15 mouse cellular contexts compared by ENCODE assay signal in the genomic region with DNA sequence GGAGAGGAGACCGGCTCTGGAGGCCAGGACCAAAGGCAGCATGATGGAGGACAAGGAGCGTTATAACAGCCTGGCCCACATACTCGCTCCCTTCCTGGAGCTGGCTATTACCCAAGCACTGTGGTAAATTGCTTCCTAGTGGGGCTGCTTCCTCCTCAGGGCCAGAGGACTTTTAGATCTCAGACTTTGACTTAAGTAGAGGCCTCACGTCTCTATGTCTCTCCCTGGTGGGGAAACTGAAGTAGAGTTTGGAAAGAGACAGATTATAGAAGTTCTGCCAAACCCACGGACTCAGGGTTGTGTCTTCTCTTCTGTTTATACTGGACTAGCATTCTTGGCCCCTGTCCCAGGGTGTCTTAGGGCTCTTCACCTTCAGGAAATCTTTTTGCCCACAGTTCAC. TPM values are rescaled to one million over a fixed set of nuclear protein-coding genes. Genes with fewer than 3 reads are reported as not detected.
DNase-seq lines count a peak whose midpoint lies in the region; ATAC-seq and TF ChIP-seq lines count a peak whose summit lies in the region.
"Had no signal": no experiment of that assay in that cellular context is flagged by ENCODE, and none has a peak within 500 bp of the region (broad histone marks: within the 10 kb centered on the region; RNA-seq: fewer than 3 reads in every experiment).

No protein-coding gene starts in this region.

- H3K4me3 ChIP-seq in gastrocnemius, adult 2 months = no peak overlapping the region
- H3K4me3 ChIP-seq in left cerebral cortex, adult 2 months = no peak overlapping the region
- H3K4me3 ChIP-seq: forebrain, embryonic 13.5 days; hindbrain, embryonic 13.5 days; limb, embryonic 12.5 days had no signal

- TF ChIP-seq CTCF in gastrocnemius, adult 2 months (IDR thresholded peaks at IDR 0.05) = peak; percentile 11; the same call in 1 of the 2 replicates
- TF ChIP-seq CTCF in left cerebral cortex, adult 2 months (IDR thresholded peaks at IDR 0.05) = peak; percentile 10; the same call in 1 of the 2 replicates

- intact Hi-C loops in gastrocnemius, adult 2 months (cut with DNase I) = no loop called here
- intact Hi-C loops in left cerebral cortex, adult 2 months (cut with DNase I) = loop anchor here (5.0 kb wide), 1 partner anchor 168 kb away; no protein-coding TSS in a partner anchor

- no peak overlapping the region for H3K27ac ChIP-seq in gastrocnemius, adult 2 months
- H3K27ac ChIP-seq in left cerebral cortex, adult 2 months = no peak overlapping the region
- H3K27ac ChIP-seq: forebrain, embryonic 13.5 days; hindbrain, embryonic 13.5 days; limb, embryonic 12.5 days had no signal

- no peak for DNase-seq in gastrocnemius, adult 2 months
- DNase-seq in gastrocnemius, postnatal 4 days (ENCODE audit: low spot score in 2 of 2) = no peak
- no peak for DNase-seq in left cerebral cortex, adult 2 months (ENCODE audit: extremely low spot score in 1 of 2, low spot score in 2 of 2)
- DNase-seq in left cerebral cortex, adult 8-10 months (ENCODE audit: low spot score in 2 of 2) = no peak
- DNase-seq in 3T3-L1 (ENCODE audit: low read depth, low spot score) = peak; percentile 76
- DNase-seq in frontal cortex, postnatal 10 days (ENCODE audit: low spot score in 2 of 2) = no peak
- DNase-seq in MN1 (ENCODE audit: low spot score) = no peak
- DNase-seq: cerebellum, adult 18-20 months; kidney, postnatal 36 days had no signal

- ATAC-seq in granulocyte monocyte progenitor cell, adult 5-6 weeks (replicated peaks; ENCODE audit: poor library complexity, severe bottlenecking) = peak; percentile 92
- ATAC-seq: forebrain, embryonic 13.5 days; midbrain, embryonic 16.5 days had no signal

RNA-seq across cellular contexts. Expression of gene Agxt, which starts 9.8 kb away (rescaled TPM):
- not detected for total RNA-seq in gastrocnemius, adult 2 months (2021)
- under 1 TPM in 1 of 2 experiments, not detected in 1; 0.78 TPM for total RNA-seq in gastrocnemius, postnatal 4 days (2021)
- total RNA-seq in left cerebral cortex, adult 2 months (2021) = not detected
- not detected for total RNA-seq in left cerebral cortex, adult 8-10 months (2022)
- total RNA-seq in granulocyte monocyte progenitor cell, adult 5-6 weeks (2014; fragmentation: Nextera tagmentation) = not detected in 2 replicates
- total RNA-seq in granulocyte monocyte progenitor cell, adult 5-6 weeks (2017) = not detected in 2 replicates
- total RNA-seq: adrenal gland, postnatal 36 days had no signal

RNA-seq across cellular contexts. Expression of gene Kif1a, which starts 23.5 kb away (rescaled TPM):
- 1 to 10 TPM; 1.3 to 1.4 TPM for total RNA-seq in gastrocnemius, adult 2 months (2021)
- total RNA-seq in gastrocnemius, postnatal 4 days (2021) = 1 to 10 TPM; 6.3 to 6.9 TPM
- total RNA-seq in left cerebral cortex, adult 2 months (2021) = 100 to 1,000 TPM; 730 to 772 TPM
- 100 to 1,000 TPM; 755 to 840 (median 807) TPM for total RNA-seq in left cerebral cortex, adult 8-10 months (2022)
- total RNA-seq in granulocyte monocyte progenitor cell, adult 5-6 weeks (2014; fragmentation: Nextera tagmentation) = not detected in 2 replicates
- total RNA-seq in granulocyte monocyte progenitor cell, adult 5-6 weeks (2017) = not detected in 2 replicates

RNA-seq across cellular contexts. Expression of gene 2310007B03Rik, which starts 35.5 kb away (rescaled TPM):
- total RNA-seq in gastrocnemius, adult 2 months (2021) = not detected
- not detected for total RNA-seq in gastrocnemius, postnatal 4 days (2021)
- not detected for total RNA-seq in left cerebral cortex, adult 2 months (2021)
- total RNA-seq in left cerebral cortex, adult 8-10 months (2022) = under 1 TPM in 1 of 4 experiments, not detected in 3; 0.27 TPM
- total RNA-seq in granulocyte monocyte progenitor cell, adult 5-6 weeks (2014; fragmentation: Nextera tagmentation) = not detected in 2 replicates
- total RNA-seq in granulocyte monocyte progenitor cell, adult 5-6 weeks (2017) = not detected in 2 replicates
- total RNA-seq: adrenal gland, postnatal 36 days had no signal

RNA-seq across cellular contexts. Expression of gene Crocc2, which starts 43.3 kb away (rescaled TPM):
- total RNA-seq in gastrocnemius, adult 2 months (2021) = not detected
- total RNA-seq in gastrocnemius, postnatal 4 days (2021) = not detected
- total RNA-seq in left cerebral cortex, adult 2 months (2021) = under 1 TPM; 0.07 to 0.12 TPM
- total RNA-seq in left cerebral cortex, adult 8-10 months (2022) = under 1 TPM; 0.15 to 0.42 (median 0.20) TPM
- total RNA-seq in granulocyte monocyte progenitor cell, adult 5-6 weeks (2014; fragmentation: Nextera tagmentation) = not detected in 2 replicates
- not detected in 2 replicates for total RNA-seq in granulocyte monocyte progenitor cell, adult 5-6 weeks (2017)

Comparison
In these comparisons a context has a peak if more than half of its experiments do, and no peak if none do; other contexts are left out.
1. RNA of gene Kif1a, which starts 23.5 kb away (total RNA-seq): 755 to 840 TPM in left cerebral cortex, adult 8-10 months and 730 to 772 TPM in left cerebral cortex, adult 2 months; 6.3 to 6.9 TPM in gastrocnemius, postnatal 4 days, 1.3 to 1.4 TPM in gastrocnemius, adult 2 months and not detected in granulocyte monocyte progenitor cell, adult 5-6 weeks; every median in the first group is over 10 times any median in the second.